Mouse (Mus musculus): ENCODE results near the gene Nphp3.

Nphp3 gene

DNA sequence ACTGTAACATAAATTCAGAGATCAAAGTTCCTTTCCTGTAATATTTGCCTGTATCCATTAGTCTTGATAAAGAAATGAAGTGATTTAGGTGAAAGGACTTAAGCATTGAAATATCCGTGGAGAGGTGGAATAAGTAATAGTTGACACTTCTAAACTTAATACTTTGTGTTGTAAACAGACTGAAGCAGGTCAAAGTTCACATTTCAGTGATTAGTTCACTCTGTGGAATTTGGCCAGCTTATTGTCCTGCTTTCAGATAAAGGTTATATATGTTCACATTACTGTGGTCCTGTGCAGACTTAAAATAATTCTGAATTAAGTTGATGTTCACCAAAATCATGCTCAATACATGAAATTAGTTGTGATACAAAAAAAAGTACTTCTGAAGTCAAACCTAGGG, 62.2 kb downstream of the Nphp3 start:
- no peak for DNase-seq (ENCODE audit: low read depth)

DNA sequence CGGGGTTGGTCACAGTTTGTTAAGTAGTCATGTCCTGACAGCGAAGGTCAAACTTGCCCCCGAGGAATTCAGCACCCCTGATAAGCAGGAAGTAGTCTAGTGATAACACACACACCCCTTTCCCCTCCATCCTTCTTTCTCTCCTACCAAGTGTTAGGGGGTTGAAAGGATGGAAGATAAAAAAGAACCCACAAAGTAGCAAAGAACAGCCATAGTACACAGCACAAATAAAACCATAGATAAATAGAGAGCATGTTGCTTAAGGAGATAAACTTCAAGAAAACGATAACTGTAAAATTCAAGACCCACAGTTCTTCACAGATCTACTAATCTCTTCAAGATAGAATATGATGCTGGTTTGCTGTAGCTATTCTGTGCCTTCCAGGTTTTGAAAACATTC, 67.9 kb downstream of the Nphp3 start:
- no peak for DNase-seq (ENCODE audit: low read depth)

DNA sequence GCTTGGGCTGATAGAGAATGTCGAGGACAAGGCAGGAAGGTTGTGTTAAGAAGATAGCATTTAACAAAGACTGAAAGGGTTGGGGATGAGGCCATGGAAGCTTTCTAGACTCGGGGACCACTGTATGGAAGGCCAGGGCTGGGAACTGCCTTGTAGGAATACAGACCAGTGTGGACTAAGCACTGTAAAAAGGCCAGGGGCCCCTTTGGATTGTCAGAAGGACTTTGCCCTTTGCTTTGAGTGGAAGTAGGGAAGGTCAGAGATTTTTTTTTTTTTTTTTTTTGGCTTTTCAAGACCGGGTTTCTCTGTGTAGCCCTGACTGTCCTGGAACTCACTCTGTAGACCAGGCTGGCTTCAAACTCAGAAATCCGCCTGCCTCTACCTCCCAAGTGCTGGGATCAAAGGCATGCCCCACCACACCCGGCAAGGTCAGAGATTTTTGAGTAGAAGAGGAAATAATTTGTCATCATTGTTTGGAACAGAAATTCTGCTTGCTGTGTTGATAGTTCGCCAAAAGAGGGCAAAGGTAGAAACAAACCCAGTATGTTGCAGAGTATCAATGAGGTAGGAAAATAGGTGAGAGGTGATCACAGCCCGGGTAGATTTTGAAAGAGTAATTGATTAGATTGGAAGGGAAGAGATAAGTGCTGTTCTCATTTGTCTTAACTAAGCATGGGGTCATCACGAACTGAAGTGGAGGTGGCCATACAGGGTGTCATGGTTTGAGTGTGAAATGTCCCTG, 68.7 kb downstream of the Nphp3 start:
- DNase-seq (ENCODE audit: low read depth) = no peak

DNA sequence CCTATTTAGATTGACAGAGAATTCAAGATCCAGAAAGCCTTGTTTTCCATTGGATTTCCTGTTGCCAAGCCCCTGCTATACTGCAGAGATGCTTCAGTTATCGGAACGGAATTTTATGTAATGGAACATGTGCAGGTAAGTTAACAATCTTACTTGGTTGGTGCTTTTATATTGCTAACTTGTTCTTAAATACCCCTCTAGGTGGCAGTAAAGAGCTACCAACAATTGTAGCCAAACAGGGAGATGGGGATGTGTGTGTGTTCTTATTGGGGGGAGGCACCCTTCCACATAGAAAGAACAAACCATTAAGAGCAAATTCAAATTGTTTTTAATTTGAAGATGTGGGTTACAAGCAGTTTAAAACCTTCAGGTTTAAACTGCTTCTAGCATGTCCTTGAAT, 73.5 kb downstream of the Nphp3 start:
- no peak for DNase-seq (ENCODE audit: low read depth)

DNA sequence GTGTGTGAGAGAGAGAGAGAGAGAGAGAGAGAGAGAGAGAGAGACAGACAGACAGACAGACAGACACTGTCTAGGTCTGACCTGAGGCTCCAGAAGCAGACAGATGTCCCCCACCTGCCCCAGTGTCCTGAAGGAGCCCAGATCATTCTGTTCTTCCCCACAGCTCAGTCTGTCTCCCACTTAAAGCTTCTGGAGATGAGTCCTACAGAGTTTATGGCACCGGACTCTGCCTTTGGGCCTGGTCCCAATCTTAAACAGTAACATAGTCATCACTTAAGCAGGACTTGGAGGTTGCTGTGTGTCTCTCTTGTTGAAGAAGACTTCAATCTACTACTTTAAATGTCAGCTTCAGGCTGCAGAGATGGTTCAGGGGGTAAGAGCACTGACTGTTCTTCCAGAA, 76.4 kb downstream of the Nphp3 start:
- DNase-seq (ENCODE audit: low read depth) = no peak

DNA sequence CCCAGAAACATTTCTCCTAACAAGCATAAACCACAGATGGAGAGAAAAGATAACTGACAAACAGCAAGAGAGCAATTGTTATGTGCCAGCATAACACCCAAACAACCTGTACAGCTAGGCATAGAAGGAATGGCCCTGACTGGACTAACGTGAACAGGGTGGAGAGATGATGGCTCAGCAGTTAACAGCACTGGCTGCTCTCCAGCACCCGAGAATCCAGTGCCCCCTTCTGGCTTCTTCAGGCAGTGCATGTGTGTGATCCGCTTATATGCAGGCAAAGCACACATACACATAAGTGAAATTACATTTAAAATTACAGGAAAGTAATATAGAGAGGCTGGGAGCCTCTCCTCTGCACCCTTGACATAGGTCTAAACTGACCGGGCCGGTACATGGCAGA, 77.0 kb downstream of the Nphp3 start:
- DNase-seq (ENCODE audit: low read depth) = no peak

DNA sequence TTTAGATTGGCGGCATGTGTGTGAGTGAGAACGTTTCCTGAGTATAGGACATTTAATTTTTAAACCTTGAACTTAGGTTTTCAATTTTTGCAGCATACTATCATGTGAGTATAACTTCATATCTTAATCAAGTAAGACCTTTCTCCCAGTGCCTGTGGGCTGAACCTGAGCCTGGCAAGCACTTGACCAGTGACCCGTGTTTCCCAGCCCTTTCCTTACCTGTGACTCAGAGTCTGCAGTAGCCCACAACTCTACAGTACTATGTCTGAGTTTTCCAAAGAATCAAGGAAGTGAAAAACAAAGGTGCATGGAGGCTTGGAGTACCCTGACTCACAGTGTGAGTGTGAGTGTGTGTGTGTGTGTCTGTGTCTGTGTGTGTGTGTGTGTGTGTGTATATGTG, 77.7 kb downstream of the Nphp3 start:
- DNase-seq (ENCODE audit: low read depth) = no peak

DNA sequence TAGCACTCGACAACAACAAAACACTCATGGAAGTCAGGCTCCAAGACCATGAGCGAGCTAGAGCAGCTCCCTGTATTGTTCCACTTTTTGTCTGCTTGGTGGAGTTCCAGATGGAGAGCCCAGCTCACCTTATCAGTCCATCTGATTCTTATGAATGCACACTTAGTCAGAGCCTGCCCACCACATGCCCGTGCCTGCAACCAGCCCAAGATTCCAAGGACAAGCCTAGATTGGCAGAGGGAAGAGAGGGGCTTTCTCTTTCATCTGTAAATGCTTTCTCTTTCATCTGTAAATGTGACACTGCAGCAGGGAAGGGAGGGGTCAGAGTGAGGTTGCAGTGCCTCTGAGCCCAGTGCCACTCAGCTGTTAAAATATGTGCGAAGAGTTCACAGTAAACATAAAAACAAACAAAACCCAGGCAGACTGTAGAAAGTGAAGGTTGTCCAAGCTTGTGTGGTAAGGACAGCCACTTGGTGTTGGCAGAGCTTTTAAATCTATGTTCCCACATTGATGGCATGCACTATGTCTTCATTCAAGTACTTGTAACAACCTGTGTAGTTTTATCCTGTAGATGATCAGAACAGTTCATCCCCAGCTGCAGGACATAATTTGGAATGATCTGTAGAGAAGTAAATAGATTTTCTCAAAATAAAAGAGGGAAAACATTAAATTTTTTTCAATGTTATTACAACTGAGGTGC, 83.5 kb downstream of the Nphp3 start:
- no peak for DNase-seq (ENCODE audit: low read depth)

DNA sequence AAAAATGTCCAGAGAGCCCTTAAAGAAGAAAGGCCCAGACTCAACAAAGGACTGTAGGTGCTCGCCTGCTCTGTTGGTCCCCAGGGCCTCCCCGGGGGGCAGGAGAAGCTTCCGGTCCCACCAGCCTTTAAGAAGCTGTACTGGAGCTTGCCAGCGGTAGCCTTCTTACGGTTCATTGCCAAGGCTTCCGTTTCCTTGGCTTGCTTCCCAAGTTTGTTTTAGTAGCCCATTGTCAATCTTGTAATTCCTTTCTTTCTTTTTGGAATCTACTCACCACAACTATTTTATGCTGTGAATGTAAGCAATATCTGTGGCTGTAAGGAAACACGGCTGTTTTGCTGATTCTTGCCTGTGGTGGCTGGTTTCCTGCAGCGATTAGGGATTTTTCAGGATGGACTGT, 86.2 kb downstream of the Nphp3 start:
- DNase-seq (ENCODE audit: low read depth) = peak; percentile 74

DNA sequence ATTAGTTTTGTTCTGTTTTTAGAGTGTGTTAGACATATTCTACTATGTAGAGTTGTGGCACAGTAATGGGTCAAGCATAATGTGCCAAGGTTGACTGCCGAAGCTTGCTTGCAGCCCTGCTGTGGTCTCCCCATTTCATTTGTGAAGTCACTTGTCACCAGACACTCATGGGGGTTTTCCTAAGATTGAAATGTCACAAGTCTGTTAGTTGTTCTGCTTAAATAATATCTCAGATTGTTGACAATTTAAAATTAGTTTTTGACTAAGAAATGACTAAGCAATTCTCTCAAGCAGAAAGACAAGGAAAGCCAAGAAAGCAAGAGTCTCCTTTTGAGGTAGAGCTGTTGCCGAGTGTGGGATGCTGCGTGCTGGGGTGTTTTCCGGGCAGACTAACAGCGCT, 90.6 kb downstream of the Nphp3 start:
- DNase-seq (ENCODE audit: low read depth) = no peak
